Mouse (Mus musculus) liver, postnatal 0 days (tissue): Measurements from ENCODE around the gene Capn5. TPM values are rescaled to one million over a fixed set of nuclear protein-coding genes. Genes with fewer than 3 reads are reported as not detected.

ENCODE experiments used
- ATAC-seq: fragments of 200-750 bp; cut with Nextera tagmentation; 2 replicates; pipeline ENCODE4 v1.8.0; 2017; ENCODE audit warnings: mild to moderate bottlenecking, moderate library complexity
- DNase-seq: peaks from one replicate; pipeline ENCODE4 v3.0.0-alpha.2; 2016
- H3K27ac ChIP-seq: fragments of 300-500 bp; sonication (generic); 2 replicates; pipeline ENCODE4 v1.5.1; 2014; ENCODE audit warnings: antibody characterized with exemption, moderate library complexity, mild to moderate bottlenecking, low read depth
- H3K27me3 ChIP-seq: fragments of 300-500 bp; sonication (generic); 2 replicates; pipeline ENCODE4 v1.6.1; 2014; ENCODE audit warnings: low read length, control low read depth, mixed read lengths; ENCODE audit not compliant: insufficient read depth
- H3K36me3 ChIP-seq: fragments of 300-500 bp; sonication (generic); replicated peaks from 2 replicates; pipeline ENCODE4 v1.6.1; 2014; ENCODE audit warnings: mild to moderate bottlenecking, control low read depth, low read length, moderate library complexity, mixed read lengths; ENCODE audit not compliant: insufficient read depth
- H3K4me1 ChIP-seq: fragments of 300-500 bp; sonication (generic); 2 replicates; pipeline ENCODE4 v1.6.1; 2014; ENCODE audit warnings: antibody characterized with exemption, mild to moderate bottlenecking, control low read depth; ENCODE audit not compliant: insufficient read depth
- H3K4me2 ChIP-seq: fragments of 300-500 bp; sonication (generic); 2 replicates; pipeline ENCODE4 v1.6.1; 2014; ENCODE audit warnings: low read depth, mild to moderate bottlenecking, low read length, moderate library complexity, mixed read lengths
- H3K4me3 ChIP-seq: fragments of 300-500 bp; sonication (generic); 2 replicates; pipeline ENCODE4 v1.5.1; 2014; ENCODE audit warnings: low read depth, low read length
- H3K9ac ChIP-seq: fragments of 300-500 bp; sonication (generic); replicated peaks from 2 replicates; pipeline ENCODE4 v1.6.1; 2014; ENCODE audit warnings: mild to moderate bottlenecking, moderate library complexity
- H3K9me3 ChIP-seq: fragments of 300-500 bp; sonication (generic); 2 replicates; pipeline ENCODE4 v1.6.1; 2016; ENCODE audit warnings: mild to moderate bottlenecking, control low read depth, low read length, mixed read lengths
- CTCF ChIP-seq: sonication (generic); IDR thresholded peaks from 2 replicates; pipeline ENCODE4 v1.5.1; 2016; ENCODE audit warnings: antibody characterized with exemption, low read depth
- EP300 ChIP-seq: IDR thresholded peaks from 2 replicates; pipeline ENCODE4 v1.6.1; 2016; ENCODE audit warnings: antibody characterized with exemption, low read depth, mild to moderate bottlenecking
- WGBS: fragments of 180-500 bp; shearing (Covaris S2); extraction: QIAGEN DNeasy Blood & Tissue Kit; methylation state at CpG from one replicate; pipeline ENCODE4 v1.1.7; 2014; ENCODE audit not compliant: insufficient replicate concordance; 5-methylcytosine and 5-hydroxymethylcytosine counted together
- polyA plus RNA-seq: library from polyadenylated mRNA; unstranded; fragments of >200 nt; fragmentation: Nextera tagmentation; extraction: Ambion mirVana; gene quantifications from 2 replicates; pipeline ENCODE4 v1.2.1, GENCODE M21; 2015

Gene Capn5
- polyA plus RNA-seq, 1 experiment from 2014 or later: 4.4 TPM

GRCm38 (mm10) chr7:98146447-98146845 lies 31.6 kb downstream of the Capn5 start:
- Histone ChIP-seq H3K9me3 (no peaks in the 10 kb centered on the region), H3K36me3 (no peaks in the 10 kb centered on the region), H3K4me1 (peaks cover 14% of the 10 kb centered on the region), H3K27ac (no peak overlapping the region), H3K4me2 (no peak overlapping the region), H3K27me3 (no peaks in the 10 kb centered on the region), H3K4me3 (no peak overlapping the region), H3K9ac (no peak overlapping the region)
- WGBS: 75% methylated on average over 8 of the region's 8 CpGs
- ATAC-seq (no peak), DNase-seq (no peak)
- TF ChIP-seq CTCF (no peak), EP300 (no peak)

- 73% methylated on average over 12 of the region's 12 CpGs for WGBS
- no peak overlapping the region for H3K4me3 ChIP-seq
These were observed 32.1 kb downstream of the Capn5 start for GRCm38 (mm10) chr7:98145842-98146446.

GRCm38 (mm10) chr7:98145402-98145801 lies 32.7 kb downstream of the Capn5 start, which contains the start of gene Omp:
Omp (minus strand) TSS chr7:98145502.
- no peak within 1 kb of the TSS for H3K4me2 ChIP-seq
- no peaks in the 10 kb centered on the region for H3K9me3 ChIP-seq
- no peak within 1 kb of the TSS for H3K27ac ChIP-seq
- no peak within 1 kb of the TSS for H3K9ac ChIP-seq
- DNase-seq (no peak), ATAC-seq (no peak)
- TF ChIP-seq CTCF (no peak), EP300 (no peak)
- H3K4me1 ChIP-seq: peaks cover 16% of the 10 kb centered on the region
- no peaks in the 10 kb centered on the region for H3K27me3 ChIP-seq
- H3K36me3 ChIP-seq: no peaks in the 10 kb centered on the region
- no peak within 1 kb of the TSS for H3K4me3 ChIP-seq
- 90% methylated on average over 5 of the region's 5 CpGs for WGBS

More at GRCm38 (mm10) chr7:98145842-98146446, 32.1 kb downstream of the Capn5 start:
- H3K27me3 ChIP-seq: no peaks in the 10 kb centered on the region
- ATAC-seq (no peak), DNase-seq (no peak)
- no peak overlapping the region for H3K9ac ChIP-seq
- TF ChIP-seq CTCF (no peak), EP300 (no peak)
- H3K36me3 ChIP-seq: no peaks in the 10 kb centered on the region
- H3K27ac ChIP-seq: no peak overlapping the region
- H3K4me2 ChIP-seq: no peak overlapping the region
- peaks cover 16% of the 10 kb centered on the region for H3K4me1 ChIP-seq
- H3K9me3 ChIP-seq: no peaks in the 10 kb centered on the region

- no peaks in the 10 kb centered on the region for H3K27me3 ChIP-seq
- no peak for TF ChIP-seq EP300
- TF ChIP-seq CTCF: no peak
- H3K9me3 ChIP-seq: no peaks in the 10 kb centered on the region
- H3K4me1 ChIP-seq: peaks cover 16% of the 10 kb centered on the region
- no peak overlapping the region for H3K9ac ChIP-seq
- H3K36me3 ChIP-seq: no peaks in the 10 kb centered on the region
- DNase-seq (no peak), ATAC-seq (no peak)
- H3K4me3 ChIP-seq: no peak overlapping the region
- H3K27ac ChIP-seq: no peak overlapping the region
- 58% methylated on average over 3 of the region's 3 CpGs for WGBS
- H3K4me2 ChIP-seq: no peak overlapping the region
These were observed 35.4 kb downstream of the Capn5 start for GRCm38 (mm10) chr7:98142648-98143047.

- Histone ChIP-seq H3K27ac (no peak overlapping the region), H3K4me3 (no peak overlapping the region), H3K36me3 (no peaks in the 10 kb centered on the region), H3K9ac (no peak overlapping the region), H3K27me3 (no peaks in the 10 kb centered on the region), H3K4me2 (no peak overlapping the region), H3K4me1 (peaks cover 16% of the 10 kb centered on the region), H3K9me3 (no peaks in the 10 kb centered on the region)
- DNase-seq (no peak), ATAC-seq (no peak)
- WGBS: 82% methylated on average over 8 of the region's 8 CpGs
- no peak for TF ChIP-seq CTCF
- no peak for TF ChIP-seq EP300
These were observed 35.8 kb downstream of the Capn5 start for GRCm38 (mm10) chr7:98142247-98142646.

- peak; percentile 89 for ATAC-seq
- Histone ChIP-seq H3K9ac (no peak overlapping the region; the same call in 1 of the 2 replicates), H3K36me3 (no peaks in the 10 kb centered on the region), H3K4me1 (peaks cover 16% of the 10 kb centered on the region), H3K4me3 (no peak overlapping the region), H3K27ac (0 out of 2 replicates have a peak overlapping the region, but pooled peaks have one; percentile 34), H3K9me3 (no peaks in the 10 kb centered on the region), H3K4me2 (no peak overlapping the region), H3K27me3 (no peaks in the 10 kb centered on the region)
- TF ChIP-seq EP300 (no peak), CTCF (peak; percentile 70)
- DNase-seq: peak; percentile 84
- WGBS: 49% methylated on average over 3 of the region's 3 CpGs
These were observed 36.9 kb downstream of the Capn5 start for GRCm38 (mm10) chr7:98141206-98141605.
